8 mouse cellular contexts compared by ENCODE assay signal in genomic region chr16:5406711-5407110, GRCm38 (mm10).
DNase-seq lines count a peak whose midpoint lies in the region; ATAC-seq and TF ChIP-seq lines count a peak whose summit lies in the region.

No protein-coding gene starts in this region.

- WGBS in intestine, postnatal 0 days, result 4% methylated on average over 11 of the region's 11 CpGs
- 7% methylated on average over 11 of the region's 11 CpGs for WGBS in intestine, embryonic 16.5 days
- 9% methylated on average over 11 of the region's 11 CpGs for WGBS in olfactory bulb, adult 2 months

- no peak for ATAC-seq in intestine, postnatal 0 days
- ATAC-seq in intestine, embryonic 16.5 days, result no peak

- no peaks in the 10 kb centered on the region for H3K36me3 ChIP-seq in intestine, postnatal 0 days (ENCODE audit: control insufficient read depth, insufficient read depth)
- H3K36me3 ChIP-seq in intestine, embryonic 16.5 days (ENCODE audit: control insufficient read depth, insufficient read depth, low read length), result no peaks in the 10 kb centered on the region

- H3K27ac ChIP-seq in intestine, postnatal 0 days (ENCODE audit: low read depth, low read length), result no peak overlapping the region
- no peak overlapping the region for H3K27ac ChIP-seq in intestine, embryonic 16.5 days (ENCODE audit: low read length)
- no peak overlapping the region for H3K27ac ChIP-seq in cortical plate, adult 2 months (ENCODE audit: insufficient read depth, low read length)
- H3K27ac ChIP-seq in olfactory bulb, adult 2 months (ENCODE audit: insufficient read depth, low read depth, low read length), result no peak overlapping the region

- no peak for TF ChIP-seq POLR2A in cortical plate, adult 2 months (IDR thresholded peaks at IDR 0.05; ENCODE audit: extremely low read depth, insufficient read depth, low read length)
- TF ChIP-seq POLR2A in olfactory bulb, adult 2 months (IDR thresholded peaks at IDR 0.05; ENCODE audit: insufficient read depth, low read depth, low read length), result no peak

- H3K27me3 ChIP-seq in intestine, postnatal 0 days (replicated peaks; ENCODE audit: control insufficient read depth, insufficient read depth, low read length), result no peaks in the 10 kb centered on the region
- H3K27me3 ChIP-seq in intestine, embryonic 16.5 days (replicated peaks; ENCODE audit: control insufficient read depth, insufficient read depth, low read length), result no peaks in the 10 kb centered on the region

- no peaks in the 10 kb centered on the region for H3K4me1 ChIP-seq in intestine, postnatal 0 days (replicated peaks; ENCODE audit: control insufficient read depth, insufficient read depth, low read length)
- H3K4me1 ChIP-seq in intestine, embryonic 16.5 days (ENCODE audit: control insufficient read depth, insufficient read depth, low read length), result no peaks in the 10 kb centered on the region
- no peaks in the 10 kb centered on the region for H3K4me1 ChIP-seq in cortical plate, adult 2 months (ENCODE audit: control insufficient read depth, insufficient read depth, low read length)
- H3K4me1 ChIP-seq in olfactory bulb, adult 2 months (ENCODE audit: control insufficient read depth, insufficient read depth, low read length), result peaks cover 4% of the 10 kb centered on the region; the same call in 1 of the 2 replicates

- TF ChIP-seq CTCF in intestine, postnatal 0 days (IDR thresholded peaks at IDR 0.05; ENCODE audit: low read depth), result peak; percentile 84
- TF ChIP-seq CTCF in cortical plate, adult 2 months (IDR thresholded peaks at IDR 0.05; ENCODE audit: extremely low read depth, insufficient read depth, low read length), result peak; percentile 55
- peak; percentile 81; the same call in 1 of the 2 replicates for TF ChIP-seq CTCF in olfactory bulb, adult 2 months (IDR thresholded peaks at IDR 0.05; ENCODE audit: insufficient read depth, low read depth, low read length)

- H3K4me3 ChIP-seq in intestine, postnatal 0 days (ENCODE audit: low read depth, low read length), result no peak overlapping the region
- no peak overlapping the region for H3K4me3 ChIP-seq in intestine, embryonic 16.5 days (ENCODE audit: low read length)
- no peak overlapping the region for H3K4me3 ChIP-seq in cortical plate, adult 2 months (ENCODE audit: insufficient read depth, low read length)
- no peak overlapping the region for H3K4me3 ChIP-seq in olfactory bulb, adult 2 months (ENCODE audit: insufficient read depth, low read depth, low read length)

- intact Hi-C loops in left cerebral cortex, postnatal 25 days (cut with DNase I), result loop anchor here (1.0 kb wide), 1 partner anchor 99 kb away; no protein-coding TSS in a partner anchor

- H3K9me3 ChIP-seq in intestine, postnatal 0 days (ENCODE audit: control insufficient read depth), result no peaks in the 10 kb centered on the region
- H3K9me3 ChIP-seq in intestine, embryonic 16.5 days (ENCODE audit: control insufficient read depth, low read length), result no peaks in the 10 kb centered on the region

- DNase-seq in ZHBTc4 (ENCODE audit: low read depth, low spot score), result peak; percentile 85
- DNase-seq in heart, postnatal 4 days, result peak; percentile 84
- DNase-seq in left cerebral cortex, postnatal 25 days (ENCODE audit: low spot score in 2 of 2), result peak; percentile 53
- peak; percentile 38 to 48 for DNase-seq in thymus, postnatal 36 days

- H3K4me2 ChIP-seq in intestine, postnatal 0 days (replicated peaks; ENCODE audit: low read depth), result no peak overlapping the region
- no peak overlapping the region for H3K4me2 ChIP-seq in intestine, embryonic 16.5 days (ENCODE audit: low read depth, low read length)

- H3K9ac ChIP-seq in intestine, postnatal 0 days (ENCODE audit: low read depth, low read length), result no peak overlapping the region
- H3K9ac ChIP-seq in intestine, embryonic 16.5 days (ENCODE audit: low read depth, low read length), result no peak overlapping the region
